In genomic region chr3:75164838-75165496, GRCm38 (mm10) we compare ENCODE assay signal across 9 mouse cellular contexts. TPM values are rescaled to one million over a fixed set of nuclear protein-coding genes. Genes with fewer than 3 reads are reported as not detected.
DNase-seq lines count a peak whose midpoint lies in the region; ATAC-seq and TF ChIP-seq lines count a peak whose summit lies in the region.
"Had no signal": no experiment of that assay in that cellular context is flagged by ENCODE, and none has a peak within 500 bp of the region (broad histone marks: within the 10 kb centered on the region; RNA-seq: fewer than 3 reads in every experiment).

Gene Zbbx (minus strand): TSS chr3:75165034.

- H3K4me2 ChIP-seq in heart, embryonic 16.5 days (ENCODE audit: low read depth, low read length), result peak within 1 kb of the TSS; percentile 61
- H3K4me2 ChIP-seq in neural tube, embryonic 15.5 days, result peak within 1 kb of the TSS; percentile 85

- H3K27ac ChIP-seq in heart, embryonic 16.5 days (ENCODE audit: low read length), result no peak within 1 kb of the TSS
- H3K27ac ChIP-seq in layer of hippocampus, adult 2 months, result peak within 1 kb of the TSS; percentile 59; the same call in 1 of the 2 replicates
- no peak within 1 kb of the TSS for H3K27ac ChIP-seq in neural tube, embryonic 15.5 days (replicated peaks)

- H3K4me3 ChIP-seq in heart, embryonic 16.5 days (ENCODE audit: low read length), result peak within 1 kb of the TSS; percentile 28
- peak within 1 kb of the TSS; percentile 71 for H3K4me3 ChIP-seq in layer of hippocampus, adult 2 months
- peak within 1 kb of the TSS; percentile 48 for H3K4me3 ChIP-seq in neural tube, embryonic 15.5 days (replicated peaks)

- 20% methylated on average over 20 of the region's 20 CpGs for WGBS in heart, embryonic 16.5 days
- 14% methylated on average over 20 of the region's 20 CpGs for WGBS in neural tube, embryonic 15.5 days

- peaks cover 2% of the 10 kb centered on the region; the same call in 1 of the 2 replicates for H3K4me1 ChIP-seq in heart, embryonic 16.5 days (ENCODE audit: control insufficient read depth, insufficient read depth, low read length)
- peaks cover 7% of the 10 kb centered on the region for H3K4me1 ChIP-seq in neural tube, embryonic 15.5 days

- ATAC-seq in heart, embryonic 16.5 days (replicated peaks; ENCODE audit: extremely low read depth, insufficient read depth, low FRiP score), result peak; percentile 75; the same call in 1 of the 2 replicates
- ATAC-seq in neural tube, embryonic 15.5 days (ENCODE audit: low FRiP score), result peak; percentile 98

- DNase-seq in adrenal gland, postnatal 10 days, result peak; percentile 19
- no peak for DNase-seq in adrenal gland, adult 2 months
- peak; percentile 46 to 73 for DNase-seq in cerebellum, postnatal 4 days (ENCODE audit: low spot score in 2 of 2)
- peak; percentile 75 to 82 for DNase-seq in layer of hippocampus, adult 2 months (ENCODE audit: low spot score in 2 of 2)
- DNase-seq in lung, adult 18-20 months, result peak; percentile 17 to 31
- DNase-seq in thymus, adult 18-20 months, result peak; percentile 66 to 67

- H3K9ac ChIP-seq in heart, embryonic 16.5 days (ENCODE audit: low read length), result no peak within 1 kb of the TSS
- H3K9ac ChIP-seq in neural tube, embryonic 15.5 days (replicated peaks), result no peak within 1 kb of the TSS; the same call in 1 of the 2 replicates

- no peaks in the 10 kb centered on the region for H3K36me3 ChIP-seq in heart, embryonic 16.5 days (ENCODE audit: control insufficient read depth, insufficient read depth)
- H3K36me3 ChIP-seq in neural tube, embryonic 15.5 days, result no peaks in the 10 kb centered on the region

- H3K27me3 ChIP-seq in heart, embryonic 16.5 days (ENCODE audit: control insufficient read depth, insufficient read depth, low read length), result no peaks in the 10 kb centered on the region
- no peaks in the 10 kb centered on the region for H3K27me3 ChIP-seq in neural tube, embryonic 15.5 days (replicated peaks)

- no peaks in the 10 kb centered on the region for H3K9me3 ChIP-seq in heart, embryonic 16.5 days (replicated peaks; ENCODE audit: control insufficient read depth, low read length)
- no peaks in the 10 kb centered on the region for H3K9me3 ChIP-seq in neural tube, embryonic 15.5 days (replicated peaks)

- peak; percentile 74 for TF ChIP-seq CTCF in layer of hippocampus, adult 2 months (conservative IDR thresholded peaks at IDR 0.05)

RNA-seq across cellular contexts. Expression of gene Zbbx, which starts in this region (rescaled TPM):
- total RNA-seq in adrenal gland, postnatal 10 days (2021), result not detected
- not detected for total RNA-seq in adrenal gland, adult 2 months (2021)
- polyA plus RNA-seq in adrenal gland, adult 2 months (2012; rRNA removed), result not detected in 2 replicates
- polyA plus RNA-seq in heart, embryonic 16.5 days (2015; fragmentation: Nextera tagmentation; extraction: Ambion mirVana), result 0.12 and 0.31 TPM in 2 replicates
- total RNA-seq in layer of hippocampus, adult 2 months (2021), result 1 to 10 TPM; 5.4 to 6.4 TPM
- polyA plus RNA-seq in neural tube, embryonic 15.5 days (2015; fragmentation: Nextera tagmentation; extraction: Ambion mirVana), result 0.34 and 0.56 TPM in 2 replicates
- polyA plus RNA-seq: liver, embryonic 16.5 days had no signal

Comparison
In these comparisons a context has a peak if more than half of its experiments do, and no peak if none do; other contexts are left out.
1. RNA of gene Zbbx (total RNA-seq): 5.4 to 6.4 TPM in layer of hippocampus, adult 2 months; not detected in adrenal gland, postnatal 10 days and not detected in adrenal gland, adult 2 months; every median in the first group is over 4 times any median in the second.
2. Peak in DNase-seq in adrenal gland, postnatal 10 days; RNA of the gene not detected or under 1 TPM.
3. Peak in ATAC-seq, H3K4me3 ChIP-seq and H3K4me2 ChIP-seq in heart, embryonic 16.5 days; RNA of the gene not detected or under 1 TPM.
4. Peak in ATAC-seq, H3K4me3 ChIP-seq and H3K4me2 ChIP-seq in neural tube, embryonic 15.5 days; RNA of the gene not detected or under 1 TPM.
5. Peak in every context shown above with its lines, with median percentiles within 50 percentile points of each other: H3K4me3 ChIP-seq.